Mouse (Mus musculus): ENCODE results near the gene Tomm22. TPM values are rescaled to one million over a fixed set of nuclear protein-coding genes. Genes with fewer than 3 reads are reported as not detected.
A peak's percentile ranks its signal among the peaks of the same experiment; 100 is the strongest.
"Not testable (repeated sequence)": the region's sequence is repeated elsewhere in the genome, so short reads cannot be mapped to it uniquely, and the experiment has no call there.

Tomm22 gene
- polyA plus RNA-seq, 1 experiment from 2014 or later = 272 TPM

- 88% methylated on average over 8 of the region's 8 CpGs for WGBS
- no peak overlapping the region for H3K4me2 ChIP-seq (replicated peaks)
- no peak for ATAC-seq
Observed at GRCm38 (mm10) chr15:79664666-79665065, 6.0 kb upstream of the Tomm22 start.

GRCm38 (mm10) chr15:79669195-79669594 lies 1.5 kb upstream of the Tomm22 start:
- H3K4me1 ChIP-seq (replicated peaks) = peaks cover 5% of the 10 kb centered on the region

More at GRCm38 (mm10) chr15:79664666-79665065, 6.0 kb upstream of the Tomm22 start:
- no peak overlapping the region for H3K9ac ChIP-seq
- no peak overlapping the region for H3K27ac ChIP-seq
- H3K4me3 ChIP-seq (replicated peaks) = no peak overlapping the region
- H3K9me3 ChIP-seq = no peaks in the 10 kb centered on the region
- H3K36me3 ChIP-seq = 0 out of 2 replicates have a peak, but pooled peaks cover 6% of the 10 kb centered on the region
- H3K27me3 ChIP-seq (replicated peaks) = no peaks in the 10 kb centered on the region
- H3K4me1 ChIP-seq (replicated peaks) = peaks cover 2% of the 10 kb centered on the region; the same call in 1 of the 2 replicates

GRCm38 (mm10) chr15:79670972-79671299 lies 275 bp downstream of the Tomm22 start:
- H3K36me3 ChIP-seq = peaks cover 29% of the 10 kb centered on the region
- H3K27ac ChIP-seq = no peak overlapping the region
- WGBS = under 1% methylated on average over 37 of the region's 37 CpGs
- H3K27me3 ChIP-seq (replicated peaks) = no peaks in the 10 kb centered on the region
- H3K9me3 ChIP-seq = no peaks in the 10 kb centered on the region
- H3K4me3 ChIP-seq (replicated peaks) = peak overlapping the region; percentile 87
- peak overlapping the region; percentile 92 for H3K9ac ChIP-seq
- peaks cover 5% of the 10 kb centered on the region for H3K4me1 ChIP-seq (replicated peaks)
- peak overlapping the region; percentile 69 for H3K4me2 ChIP-seq (replicated peaks)
- ATAC-seq = peak; percentile 73

More at GRCm38 (mm10) chr15:79669195-79669594, 1.5 kb upstream of the Tomm22 start:
- Histone ChIP-seq H3K36me3 (peaks cover 20% of the 10 kb centered on the region), H3K4me2 (replicated peaks) (no peak overlapping the region), H3K9ac (no peak overlapping the region), H3K4me3 (replicated peaks) (no peak overlapping the region), H3K27ac (no peak overlapping the region), H3K9me3 (no peaks in the 10 kb centered on the region), H3K27me3 (replicated peaks) (no peaks in the 10 kb centered on the region)
- ATAC-seq = no peak
- 70% methylated on average over 10 of the region's 10 CpGs for WGBS

- not testable (repeated sequence) for H3K9ac ChIP-seq; ATAC-seq; H3K27ac ChIP-seq; H3K4me1 ChIP-seq (replicated peaks); H3K9me3 ChIP-seq; H3K27me3 ChIP-seq (replicated peaks)
- WGBS = 78% methylated on average over 11 of the region's 11 CpGs
- H3K4me3 ChIP-seq (replicated peaks) = peak overlapping the region; percentile 87
- peak overlapping the region; percentile 69 for H3K4me2 ChIP-seq (replicated peaks)
- H3K36me3 ChIP-seq = peaks cover 36% of the 10 kb centered on the region
Observed at GRCm38 (mm10) chr15:79671828-79672348, 1.2 kb downstream of the Tomm22 start.

- Histone ChIP-seq H3K4me1 (replicated peaks) (peaks cover 4% of the 10 kb centered on the region), H3K4me2 (replicated peaks) (no peak overlapping the region), H3K27me3 (replicated peaks) (no peaks in the 10 kb centered on the region), H3K27ac (no peak overlapping the region), H3K9me3 (no peaks in the 10 kb centered on the region), H3K4me3 (replicated peaks) (no peak overlapping the region), H3K9ac (no peak overlapping the region), H3K36me3 (peaks cover 38% of the 10 kb centered on the region)
- ATAC-seq = no peak
- WGBS = 73% methylated on average over 2 of the region's 2 CpGs
Observed at GRCm38 (mm10) chr15:79677936-79678335, 7.3 kb downstream of the Tomm22 start.

GRCm38 (mm10) chr15:79681973-79682372 lies 11.3 kb downstream of the Tomm22 start:
- Histone ChIP-seq H3K27ac (no peak overlapping the region), H3K9ac (no peak overlapping the region), H3K27me3 (replicated peaks) (no peaks in the 10 kb centered on the region), H3K9me3 (no peaks in the 10 kb centered on the region), H3K4me2 (replicated peaks) (no peak overlapping the region), H3K36me3 (0 out of 2 replicates have a peak, but pooled peaks cover 3% of the 10 kb centered on the region), H3K4me3 (replicated peaks) (no peak overlapping the region), H3K4me1 (replicated peaks) (peaks cover 38% of the 10 kb centered on the region)
- WGBS = 87% methylated on average over 4 of the region's 4 CpGs
- ATAC-seq = 0 out of 2 replicates have a peak, but pooled peaks have one; percentile 24

GRCm38 (mm10) chr15:79683146-79683545 lies 12.5 kb downstream of the Tomm22 start:
- no peaks in the 10 kb centered on the region for H3K9me3 ChIP-seq
- H3K4me2 ChIP-seq (replicated peaks) = peak overlapping the region; percentile 75; the same call in 1 of the 2 replicates
- H3K9ac ChIP-seq = no peak overlapping the region
- WGBS = 72% methylated on average over 6 of the region's 6 CpGs
- H3K36me3 ChIP-seq = 0 out of 2 replicates have a peak, but pooled peaks cover 3% of the 10 kb centered on the region
- H3K4me1 ChIP-seq (replicated peaks) = peaks cover 38% of the 10 kb centered on the region
- no peak for ATAC-seq
- no peak overlapping the region for H3K4me3 ChIP-seq (replicated peaks)
- H3K27ac ChIP-seq = no peak overlapping the region
- H3K27me3 ChIP-seq (replicated peaks) = no peaks in the 10 kb centered on the region

GRCm38 (mm10) chr15:79683707-79684465 lies 13.2 kb downstream of the Tomm22 start:
- no peak overlapping the region for H3K9ac ChIP-seq
- no peak overlapping the region for H3K4me3 ChIP-seq (replicated peaks)
- H3K9me3 ChIP-seq = no peaks in the 10 kb centered on the region
- peaks cover 43% of the 10 kb centered on the region for H3K4me1 ChIP-seq (replicated peaks)
- H3K36me3 ChIP-seq = 0 out of 2 replicates have a peak, but pooled peaks cover 3% of the 10 kb centered on the region
- no peaks in the 10 kb centered on the region for H3K27me3 ChIP-seq (replicated peaks)
- peak overlapping the region; percentile 75 for H3K4me2 ChIP-seq (replicated peaks)
- H3K27ac ChIP-seq = no peak overlapping the region
- 55% methylated on average over 19 of the region's 19 CpGs for WGBS
- no peak for ATAC-seq

GRCm38 (mm10) chr15:79684616-79685015 lies 14.0 kb downstream of the Tomm22 start:
- no peak overlapping the region for H3K27ac ChIP-seq
- H3K27me3 ChIP-seq (replicated peaks) = no peaks in the 10 kb centered on the region
- H3K4me2 ChIP-seq (replicated peaks) = peak overlapping the region; percentile 75
- no peak overlapping the region for H3K4me3 ChIP-seq (replicated peaks)
- H3K36me3 ChIP-seq = 0 out of 2 replicates have a peak, but pooled peaks cover 2% of the 10 kb centered on the region
- no peak overlapping the region for H3K9ac ChIP-seq
- no peak for ATAC-seq
- peaks cover 43% of the 10 kb centered on the region for H3K4me1 ChIP-seq (replicated peaks)
- 82% methylated on average over 6 of the region's 6 CpGs for WGBS
- no peaks in the 10 kb centered on the region for H3K9me3 ChIP-seq

GRCm38 (mm10) chr15:79685141-79685641 lies 14.5 kb downstream of the Tomm22 start:
- Histone ChIP-seq H3K27ac (no peak overlapping the region), H3K9me3 (no peaks in the 10 kb centered on the region), H3K27me3 (replicated peaks) (no peaks in the 10 kb centered on the region), H3K4me1 (replicated peaks) (peaks cover 43% of the 10 kb centered on the region), H3K4me2 (replicated peaks) (peak overlapping the region; percentile 75), H3K9ac (peak overlapping the region; percentile 91), H3K4me3 (replicated peaks) (peak overlapping the region; percentile 96), H3K36me3 (no peaks in the 10 kb centered on the region)
- no peak for ATAC-seq
- WGBS = 19% methylated on average over 6 of the region's 6 CpGs

- Histone ChIP-seq H3K4me3 (replicated peaks) (peak overlapping the region; percentile 96), H3K4me2 (replicated peaks) (peak overlapping the region; percentile 75), H3K4me1 (replicated peaks) (peaks cover 43% of the 10 kb centered on the region), H3K36me3 (no peaks in the 10 kb centered on the region), H3K9me3 (no peaks in the 10 kb centered on the region), H3K27me3 (replicated peaks) (no peaks in the 10 kb centered on the region), H3K9ac (peak overlapping the region; percentile 91), H3K27ac (no peak overlapping the region)
- no peak for ATAC-seq
- 11% methylated on average over 15 of the region's 15 CpGs for WGBS
Observed at GRCm38 (mm10) chr15:79686046-79686869, 15.6 kb downstream of the Tomm22 start.

- ATAC-seq = no peak
Observed at GRCm38 (mm10) chr15:79687175-79687574, 16.5 kb downstream of the Tomm22 start.

More at GRCm38 (mm10) chr15:79687175-79687574, 16.5 kb downstream of the Tomm22 start:
- H3K9me3 ChIP-seq = no peaks in the 10 kb centered on the region
- H3K27me3 ChIP-seq (replicated peaks) = no peaks in the 10 kb centered on the region
- WGBS = under 1% methylated on average over 33 of the region's 33 CpGs
- H3K4me2 ChIP-seq (replicated peaks) = peak overlapping the region; percentile 75
- H3K4me3 ChIP-seq (replicated peaks) = peak overlapping the region; percentile 96
- no peaks in the 10 kb centered on the region for H3K36me3 ChIP-seq
- H3K27ac ChIP-seq = peak overlapping the region; percentile 96
- H3K9ac ChIP-seq = peak overlapping the region; percentile 91
- H3K4me1 ChIP-seq (replicated peaks) = peaks cover 49% of the 10 kb centered on the region
